Mouse (Mus musculus): ENCODE data around the gene Rps19.

DNA sequence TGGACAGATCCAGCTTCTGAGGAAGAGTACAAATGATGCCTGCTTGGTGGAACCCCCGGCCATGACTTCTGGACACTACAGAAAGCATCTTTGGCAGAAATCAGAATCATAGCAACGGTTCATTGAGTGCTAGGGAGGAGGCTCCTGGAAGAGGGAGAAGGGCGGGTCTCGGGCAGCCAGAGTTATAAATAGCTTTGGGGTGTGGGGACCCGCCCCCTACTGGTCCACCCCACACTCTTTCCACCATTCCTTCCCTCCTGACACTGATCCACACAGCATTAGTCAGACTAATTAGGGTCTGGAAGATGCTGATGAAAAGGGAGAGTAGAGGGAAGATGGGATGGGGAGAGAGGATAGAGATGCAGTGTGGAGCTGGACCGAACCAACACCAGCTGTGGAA lies 22.4 kb downstream of the Rps19 start:
- TF ChIP-seq CTCF (IDR thresholded peaks at IDR 0.05; ENCODE audit: low read depth, low read length) (no peak), POLR2A (IDR thresholded peaks at IDR 0.05; ENCODE audit: insufficient read depth, low read length) (no peak), EP300 (IDR thresholded peaks at IDR 0.05; ENCODE audit: insufficient read depth, low read depth, low read length) (no peak)

Data from ES-Bruce4 (cell line).